Mouse (Mus musculus): ENCODE data around the gene Tvp23b.

Tvp23b gene

GRCm38 (mm10) chr11:62940176-62940575 lies 60.9 kb downstream of the Tvp23b start:
- DNase-seq (ENCODE audit: low spot score in 2 of 2), result no peak

GRCm38 (mm10) chr11:62943538-62943937 lies 64.3 kb downstream of the Tvp23b start:
- DNase-seq (ENCODE audit: low spot score in 2 of 2), result no peak

- DNase-seq (ENCODE audit: low spot score in 2 of 2), result no peak
Measured at GRCm38 (mm10) chr11:62945514-62945913, 66.3 kb downstream of the Tvp23b start.

GRCm38 (mm10) chr11:62949548-62949947 lies 70.3 kb downstream of the Tvp23b start:
- DNase-seq (ENCODE audit: low spot score in 2 of 2), result no peak

GRCm38 (mm10) chr11:62951012-62951411 lies 71.8 kb downstream of the Tvp23b start, which contains the start of gene Cdrt4:
Gene Cdrt4, plus strand, starts transcription at chr11:62951193.
- DNase-seq (ENCODE audit: low spot score in 2 of 2), result no peak

- DNase-seq (ENCODE audit: low spot score in 2 of 2), result no peak
Measured at GRCm38 (mm10) chr11:62954766-62955165, 75.5 kb downstream of the Tvp23b start.

GRCm38 (mm10) chr11:62955186-62955585 lies 75.9 kb downstream of the Tvp23b start:
- DNase-seq (ENCODE audit: low spot score in 2 of 2), result no peak

GRCm38 (mm10) chr11:62955776-62956175 lies 76.5 kb downstream of the Tvp23b start:
- no peak for DNase-seq (ENCODE audit: low spot score in 2 of 2)

- no peak for DNase-seq (ENCODE audit: low spot score in 2 of 2)
Measured at GRCm38 (mm10) chr11:62957626-62958180, 78.4 kb downstream of the Tvp23b start.

- no peak for DNase-seq (ENCODE audit: low spot score in 2 of 2)
Measured at GRCm38 (mm10) chr11:62963292-62963691, 84.0 kb downstream of the Tvp23b start.

GRCm38 (mm10) chr11:62966424-62966764 lies 87.1 kb downstream of the Tvp23b start:
- no peak for DNase-seq (ENCODE audit: low spot score in 2 of 2)
